Mouse (Mus musculus) lung, adult 2 months (tissue): Measurements from ENCODE around the gene Ankrd24. TPM values are rescaled to one million over a fixed set of nuclear protein-coding genes. Genes with fewer than 3 reads are reported as not detected.
"Not testable (repeated sequence)": the region's sequence is repeated elsewhere in the genome, so short reads cannot be mapped to it uniquely, and the experiment has no call there.

Experiments used
- DNase-seq: peaks from one replicate; pipeline ENCODE4 v3.0.0; 2022
- H3K4me1 ChIP-seq: fragments of 200-500 bp; 2 replicates; pipeline ENCODE4 v1.6.1; 2011; ENCODE audit warnings: low read length; ENCODE audit not compliant: control insufficient read depth, insufficient read depth
- H3K4me3 ChIP-seq: fragments of 200-500 bp; replicated peaks from 2 replicates; pipeline ENCODE3; 2011; ENCODE audit warnings: low read depth, mild to moderate bottlenecking, control low read depth, low read length; ENCODE audit errors: extremely low read depth
- CTCF ChIP-seq: fragments of 200-500 bp; IDR thresholded peaks from 2 replicates; pipeline ENCODE4 v1.5.1; 2011; ENCODE audit warnings: mild to moderate bottlenecking, low read length, control low read depth; ENCODE audit not compliant: insufficient read depth
- POLR2A ChIP-seq: fragments of 200-500 bp; IDR thresholded peaks from 2 replicates; pipeline ENCODE4 v1.6.1; 2011; ENCODE audit warnings: low read depth, mild to moderate bottlenecking, control low read depth, low read length, borderline replicate concordance; ENCODE audit errors: extremely low read depth
- WGBS: fragments of 180-500 bp; shearing (Covaris S2); methylation state at CpG from one replicate; pipeline ENCODE4 v1.1.7; 2018; 5-methylcytosine and 5-hydroxymethylcytosine counted together
- polyA plus RNA-seq: library from polyadenylated mRNA; depleted of rRNA; stranded (reverse); fragments of >200 nt; gene quantifications from 2 replicates; pipeline ENCODE4 v1.2.3, GENCODE M21; 2012

Gene Ankrd24
- polyA plus RNA-seq, 1 experiment = 28.4 TPM

GRCm38 (mm10) chr10:81626994-81627835, 1.1 kb upstream of the Ankrd24 start, which contains the start of gene Sirt6:
Sirt6 (minus strand) TSS chr10:81627797.
- TF ChIP-seq CTCF (no peak), POLR2A (peak; percentile 97; the same call in 1 of the 2 replicates)
- Histone ChIP-seq H3K4me3 (peak within 1 kb of the TSS; percentile 80), H3K4me1 (no peaks in the 10 kb centered on the region; the same call in 1 of the 2 replicates)
- WGBS = 3% methylated on average over 40 of the region's 40 CpGs
- DNase-seq = peak; percentile 92

GRCm38 (mm10) chr10:81627836-81628220, 512 bp upstream of the Ankrd24 start:
- Histone ChIP-seq H3K4me1 (no peaks in the 10 kb centered on the region; the same call in 1 of the 2 replicates), H3K4me3 (peak overlapping the region; percentile 80)
- no peak for TF ChIP-seq POLR2A
- no peak for DNase-seq
- 33% methylated on average over 7 of the region's 7 CpGs for WGBS

GRCm38 (mm10) chr10:81633253-81634099, 5.1 kb downstream of the Ankrd24 start:
- peak; percentile 81 for DNase-seq
- TF ChIP-seq POLR2A (peak; percentile 38; the same call in 1 of the 2 replicates), CTCF (no peak)
- peak overlapping the region; percentile 12 for H3K4me3 ChIP-seq
- 3% methylated on average over 37 of the region's 37 CpGs for WGBS
- 0 out of 2 replicates have a peak, but pooled peaks cover 6% of the 10 kb centered on the region for H3K4me1 ChIP-seq

GRCm38 (mm10) chr10:81636338-81636737, 8.0 kb downstream of the Ankrd24 start:
- TF ChIP-seq CTCF (no peak), POLR2A (no peak)
- WGBS = 18% methylated on average over 8 of the region's 8 CpGs
- no peak overlapping the region for H3K4me3 ChIP-seq

GRCm38 (mm10) chr10:81638101-81638500, 9.8 kb downstream of the Ankrd24 start:
- Histone ChIP-seq H3K4me3 (no peak overlapping the region), H3K4me1 (peaks cover 15% of the 10 kb centered on the region; the same call in 1 of the 2 replicates)
- TF ChIP-seq POLR2A (no peak), CTCF (no peak)
- DNase-seq = no peak
- 75% methylated on average over 6 of the region's 6 CpGs for WGBS

More at GRCm38 (mm10) chr10:81636338-81636737, 8.0 kb downstream of the Ankrd24 start:
- H3K4me1 ChIP-seq = 0 out of 2 replicates have a peak, but pooled peaks cover 6% of the 10 kb centered on the region
- no peak for DNase-seq

GRCm38 (mm10) chr10:81640825-81641224, 12.5 kb downstream of the Ankrd24 start:
- H3K4me3 ChIP-seq, H3K4me1 ChIP-seq, DNase-seq: not testable (repeated sequence)
- WGBS = 34% methylated on average over 4 of the region's 4 CpGs

GRCm38 (mm10) chr10:81641566-81641965, 13.2 kb downstream of the Ankrd24 start:
- no peak for DNase-seq
- TF ChIP-seq POLR2A (no peak), CTCF (no peak)
- WGBS = 93% methylated on average over 2 of the region's 2 CpGs
- H3K4me3 ChIP-seq = no peak overlapping the region
- peaks cover 9% of the 10 kb centered on the region; the same call in 1 of the 2 replicates for H3K4me1 ChIP-seq

- DNase-seq = no peak
- TF ChIP-seq CTCF (no peak), POLR2A (no peak)
- WGBS = 74% methylated on average over 8 of the region's 8 CpGs
- peaks cover 9% of the 10 kb centered on the region; the same call in 1 of the 2 replicates for H3K4me1 ChIP-seq
- no peak overlapping the region for H3K4me3 ChIP-seq
Observed at GRCm38 (mm10) chr10:81641978-81642647, 13.8 kb downstream of the Ankrd24 start.

GRCm38 (mm10) chr10:81642648-81643448, 14.5 kb downstream of the Ankrd24 start:
- no peak for DNase-seq
- Histone ChIP-seq H3K4me1 (peaks cover 9% of the 10 kb centered on the region; the same call in 1 of the 2 replicates), H3K4me3 (peak overlapping the region; percentile 96)
- TF ChIP-seq CTCF = no peak
- TF ChIP-seq POLR2A = no peak
- 16% methylated on average over 24 of the region's 24 CpGs for WGBS
